Comparison of ENCODE assay signal across 9 mouse cellular contexts in genomic region chr2:165317621-165318263, GRCm38 (mm10). TPM values are rescaled to one million over a fixed set of nuclear protein-coding genes. Genes with fewer than 3 reads are reported as not detected.
A peak's percentile ranks its signal among the peaks of the same experiment; 100 is the strongest.
DNase-seq lines count a peak whose midpoint lies in the region; ATAC-seq and TF ChIP-seq lines count a peak whose summit lies in the region.
"Had no signal": no experiment of that assay in that cellular context is flagged by ENCODE, and none has a peak within 500 bp of the region (broad histone marks: within the 10 kb centered on the region; RNA-seq: fewer than 3 reads in every experiment).

No protein-coding gene starts in this region.

- no peak for TF ChIP-seq CTCF in thymus, adult 2 months (IDR thresholded peaks at IDR 0.05; ENCODE audit: borderline replicate concordance, control insufficient read depth, extremely low read depth, insufficient read depth, low read length, poor library complexity)

- H3K36me3 ChIP-seq in heart, embryonic 15.5 days: peaks cover 27% of the 10 kb centered on the region
- H3K36me3 ChIP-seq in embryonic facial prominence, embryonic 13.5 days: peaks cover 43% of the 10 kb centered on the region
- H3K36me3 ChIP-seq in intestine, embryonic 16.5 days (ENCODE audit: control insufficient read depth, insufficient read depth, low read length): peaks cover 12% of the 10 kb centered on the region
- peaks cover 23% of the 10 kb centered on the region for H3K36me3 ChIP-seq in midbrain, embryonic 16.5 days (ENCODE audit: control insufficient read depth, insufficient read depth, low read length)
- H3K36me3 ChIP-seq in thymus, adult 2 months (ENCODE audit: control insufficient read depth, insufficient read depth, low read length): peaks cover 18% of the 10 kb centered on the region

- H3K4me3 ChIP-seq in heart, embryonic 15.5 days: no peak overlapping the region
- no peak overlapping the region for H3K4me3 ChIP-seq in embryonic facial prominence, embryonic 13.5 days
- H3K4me3 ChIP-seq in intestine, embryonic 16.5 days (ENCODE audit: low read length): no peak overlapping the region
- no peak overlapping the region for H3K4me3 ChIP-seq in midbrain, embryonic 16.5 days (ENCODE audit: low read depth, low read length)
- no peak overlapping the region for H3K4me3 ChIP-seq in thymus, adult 2 months (ENCODE audit: control insufficient read depth, insufficient read depth, low read length)

- no peak overlapping the region for H3K9ac ChIP-seq in heart, embryonic 15.5 days
- peak overlapping the region; percentile 51 for H3K9ac ChIP-seq in embryonic facial prominence, embryonic 13.5 days
- peak overlapping the region; percentile 49 for H3K9ac ChIP-seq in intestine, embryonic 16.5 days (ENCODE audit: low read depth, low read length)
- peak overlapping the region; percentile 54 for H3K9ac ChIP-seq in midbrain, embryonic 16.5 days (ENCODE audit: low read depth, low read length)

- no peaks in the 10 kb centered on the region for H3K9me3 ChIP-seq in heart, embryonic 15.5 days (replicated peaks)
- H3K9me3 ChIP-seq in embryonic facial prominence, embryonic 13.5 days: no peaks in the 10 kb centered on the region
- H3K9me3 ChIP-seq in intestine, embryonic 16.5 days (ENCODE audit: control insufficient read depth, low read length): no peaks in the 10 kb centered on the region
- no peaks in the 10 kb centered on the region for H3K9me3 ChIP-seq in midbrain, embryonic 16.5 days (replicated peaks; ENCODE audit: control insufficient read depth, low read length, poor library complexity, severe bottlenecking)
- H3K9me3 ChIP-seq: G1E had no signal

- 0 out of 2 replicates have a peak overlapping the region, but pooled peaks have one; percentile 0 for H3K4me2 ChIP-seq in heart, embryonic 15.5 days
- H3K4me2 ChIP-seq in embryonic facial prominence, embryonic 13.5 days: no peak overlapping the region
- no peak overlapping the region for H3K4me2 ChIP-seq in intestine, embryonic 16.5 days (ENCODE audit: low read depth, low read length)
- H3K4me2 ChIP-seq in midbrain, embryonic 16.5 days (ENCODE audit: low read length): peak overlapping the region; percentile 43

- TF ChIP-seq POLR2A in thymus, adult 2 months (IDR thresholded peaks at IDR 0.05; ENCODE audit: control insufficient read depth, extremely low read depth, insufficient read depth, low read length, poor library complexity): no peak

- H3K27me3 ChIP-seq in heart, embryonic 15.5 days: no peaks in the 10 kb centered on the region
- H3K27me3 ChIP-seq in embryonic facial prominence, embryonic 13.5 days: no peaks in the 10 kb centered on the region
- H3K27me3 ChIP-seq in intestine, embryonic 16.5 days (replicated peaks; ENCODE audit: control insufficient read depth, insufficient read depth, low read length): no peaks in the 10 kb centered on the region
- H3K27me3 ChIP-seq in midbrain, embryonic 16.5 days (ENCODE audit: control insufficient read depth, insufficient read depth, low read depth, low read length): no peaks in the 10 kb centered on the region; the same call in 1 of the 2 replicates
- no peaks in the 10 kb centered on the region for H3K27me3 ChIP-seq in thymus, adult 2 months (ENCODE audit: control insufficient read depth, insufficient read depth, low read length)

- ATAC-seq in heart, embryonic 15.5 days (replicated peaks; ENCODE audit: insufficient number of reproducible peaks, insufficient read depth, low FRiP score, low read depth): no peak
- ATAC-seq in embryonic facial prominence, embryonic 13.5 days (ENCODE audit: insufficient number of reproducible peaks, insufficient read depth, low FRiP score, low TSS enrichment, low read depth): no peak
- peak; percentile 16; the same call in 1 of the 2 replicates for ATAC-seq in intestine, embryonic 16.5 days
- ATAC-seq in midbrain, embryonic 16.5 days: no peak

- peak overlapping the region; percentile 78 for H3K27ac ChIP-seq in heart, embryonic 15.5 days
- H3K27ac ChIP-seq in embryonic facial prominence, embryonic 13.5 days: 0 out of 2 replicates have a peak overlapping the region, but pooled peaks have one; percentile 12
- peak overlapping the region; percentile 55 for H3K27ac ChIP-seq in intestine, embryonic 16.5 days (ENCODE audit: low read length)
- peak overlapping the region; percentile 95 for H3K27ac ChIP-seq in midbrain, embryonic 16.5 days (ENCODE audit: low read length)
- H3K27ac ChIP-seq in thymus, adult 2 months (ENCODE audit: control insufficient read depth, insufficient read depth, low read length): no peak overlapping the region

- 40% methylated on average over 16 of the region's 16 CpGs for WGBS in heart, embryonic 15.5 days
- WGBS in embryonic facial prominence, embryonic 13.5 days: 52% methylated on average over 16 of the region's 16 CpGs
- 46% methylated on average over 16 of the region's 16 CpGs for WGBS in intestine, embryonic 16.5 days
- WGBS in midbrain, embryonic 16.5 days: 33% methylated on average over 16 of the region's 16 CpGs
- 79% methylated on average over 16 of the region's 16 CpGs for WGBS in thymus, adult 2 months

- H3K4me1 ChIP-seq in heart, embryonic 15.5 days (replicated peaks): peaks cover 60% of the 10 kb centered on the region
- peaks cover 58% of the 10 kb centered on the region for H3K4me1 ChIP-seq in embryonic facial prominence, embryonic 13.5 days
- peaks cover 57% of the 10 kb centered on the region for H3K4me1 ChIP-seq in intestine, embryonic 16.5 days (ENCODE audit: control insufficient read depth, insufficient read depth, low read length)
- peaks cover 44% of the 10 kb centered on the region for H3K4me1 ChIP-seq in midbrain, embryonic 16.5 days (ENCODE audit: control insufficient read depth, insufficient read depth, low read length)
- peaks cover 30% of the 10 kb centered on the region for H3K4me1 ChIP-seq in thymus, adult 2 months (replicated peaks; ENCODE audit: control insufficient read depth, insufficient read depth, low read length)

- DNase-seq in heart, adult 9 months (ENCODE audit: low spot score in 2 of 2): no peak
- no peak for DNase-seq in gastrocnemius, postnatal 10 days
- DNase-seq in thymus, adult 2 months: no peak
- no peak for DNase-seq in frontal cortex, postnatal 25 days (ENCODE audit: low spot score in 2 of 2)

RNA-seq across cellular contexts. Expression of gene Elmo2, which starts 8.5 kb away (rescaled TPM):
- 33.8 and 49.5 TPM in 2 replicates for polyA plus RNA-seq in heart, embryonic 15.5 days (2015; fragmentation: Nextera tagmentation; extraction: Ambion mirVana)
- 90.2 and 98.6 TPM in 2 replicates for polyA plus RNA-seq in embryonic facial prominence, embryonic 13.5 days (2015; fragmentation: Nextera tagmentation; extraction: Ambion mirVana)
- polyA plus RNA-seq in intestine, embryonic 16.5 days (2015; fragmentation: Nextera tagmentation; extraction: Ambion mirVana): 63.5 and 67.2 TPM in 2 replicates
- polyA plus RNA-seq in midbrain, embryonic 16.5 days (2015; fragmentation: Nextera tagmentation; extraction: Ambion mirVana): 108 and 112 TPM in 2 replicates
- 10 to 100 TPM; 20.3 to 24.3 TPM for total RNA-seq in gastrocnemius, postnatal 10 days (2021)
- 95.0 and 106 TPM in 2 replicates for polyA plus RNA-seq in thymus, adult 2 months (2012; rRNA removed)

RNA-seq across cellular contexts. Expression of gene Slc35c2, which starts 30.1 kb away (rescaled TPM):
- 32.1 and 45.7 TPM in 2 replicates for polyA plus RNA-seq in heart, embryonic 15.5 days (2015; fragmentation: Nextera tagmentation; extraction: Ambion mirVana)
- 49.0 and 50.2 TPM in 2 replicates for polyA plus RNA-seq in embryonic facial prominence, embryonic 13.5 days (2015; fragmentation: Nextera tagmentation; extraction: Ambion mirVana)
- polyA plus RNA-seq in intestine, embryonic 16.5 days (2015; fragmentation: Nextera tagmentation; extraction: Ambion mirVana): 135 and 154 TPM in 2 replicates
- polyA plus RNA-seq in midbrain, embryonic 16.5 days (2015; fragmentation: Nextera tagmentation; extraction: Ambion mirVana): 68.0 and 71.9 TPM in 2 replicates
- total RNA-seq in gastrocnemius, postnatal 10 days (2021): 10 to 100 TPM; 17.5 to 18.6 TPM
- 78.7 and 82.3 TPM in 2 replicates for polyA plus RNA-seq in thymus, adult 2 months (2012; rRNA removed)

RNA-seq across cellular contexts. Expression of gene Zfp663, which starts 50.8 kb away (rescaled TPM):
- polyA plus RNA-seq in heart, embryonic 15.5 days (2015; fragmentation: Nextera tagmentation; extraction: Ambion mirVana): 0.20 and 0.24 TPM in 2 replicates
- 1.1 and 2.2 TPM in 2 replicates for polyA plus RNA-seq in embryonic facial prominence, embryonic 13.5 days (2015; fragmentation: Nextera tagmentation; extraction: Ambion mirVana)
- 0.45 and 0.64 TPM in 2 replicates for polyA plus RNA-seq in intestine, embryonic 16.5 days (2015; fragmentation: Nextera tagmentation; extraction: Ambion mirVana)
- 7.3 and 9.1 TPM in 2 replicates for polyA plus RNA-seq in midbrain, embryonic 16.5 days (2015; fragmentation: Nextera tagmentation; extraction: Ambion mirVana)
- under 1 TPM in 1 of 2 experiments, not detected in 1; 0.23 TPM for total RNA-seq in gastrocnemius, postnatal 10 days (2021)
- polyA plus RNA-seq in thymus, adult 2 months (2012; rRNA removed): not detected in 2 replicates
- polyA plus RNA-seq: G1E had no signal

Comparison
In these comparisons a context has a peak if more than half of its experiments do, and no peak if none do; other contexts are left out.
1. H3K4me2 ChIP-seq: peak in heart, embryonic 15.5 days (single experiment) and midbrain, embryonic 16.5 days (single experiment); none in embryonic facial prominence, embryonic 13.5 days (single experiment) and intestine, embryonic 16.5 days (single experiment).